Mouse (Mus musculus) myocyte (in vitro differentiated cells): ENCODE measurements at regions not wholly inside any gene's neighbourhood (a gene's known extent, or its start where the extent isn't known, plus 50 kb on each side); places are given as distances from the start of the nearest gene placed in this dataset.

Source experiments
- MAX ChIP-seq: IDR thresholded peaks from one replicate; pipeline ENCODE4 v1.6.1; 2011; ENCODE audit warnings: low read depth, mild to moderate bottlenecking, control low read depth
- MYOD1 ChIP-seq, 3 experiments: IDR thresholded peaks; one replicate each; pipeline ENCODE4 v1.6.1; 2011; ENCODE audit warnings: control low read depth in 2 of 3, low read depth in 2 of 3, mild to moderate bottlenecking in 2 of 3, moderate library complexity in 1 of 3; ENCODE audit not compliant: insufficient read length in 2 of 3, control insufficient read depth in 1 of 3
- MYOG ChIP-seq, 3 experiments: IDR thresholded peaks; one replicate each; pipeline ENCODE4 v1.6.1; 2011; ENCODE audit warnings: control low read depth in 2 of 3, low read depth in 2 of 3, mild to moderate bottlenecking in 2 of 3; ENCODE audit not compliant: insufficient read length in 2 of 3, control insufficient read depth in 1 of 3, insufficient read depth in 1 of 3
- POLR2A ChIP-seq: IDR thresholded peaks from one replicate; pipeline ENCODE4 v1.6.1; 2011; ENCODE audit warnings: low read depth, mild to moderate bottlenecking, control low read depth, moderate library complexity; ENCODE audit not compliant: insufficient read length
- REST ChIP-seq: IDR thresholded peaks from one replicate; pipeline ENCODE4 v1.6.1; 2011; ENCODE audit warnings: mild to moderate bottlenecking, control low read depth, moderate library complexity; ENCODE audit not compliant: insufficient read depth, insufficient read length
- SRF ChIP-seq: IDR thresholded peaks from one replicate; pipeline ENCODE4 v1.6.1; 2011; ENCODE audit warnings: low read depth; ENCODE audit not compliant: control insufficient read depth, insufficient read length
- TCF12 ChIP-seq: IDR thresholded peaks from one replicate; pipeline ENCODE4 v1.6.1; 2011; ENCODE audit warnings: mild to moderate bottlenecking, control low read depth; ENCODE audit not compliant: poor library complexity, insufficient read depth, severe bottlenecking
- USF1 ChIP-seq: IDR thresholded peaks from one replicate; pipeline ENCODE4 v1.6.1; 2011; ENCODE audit warnings: low read depth, mild to moderate bottlenecking, control low read depth, moderate library complexity

DNA sequence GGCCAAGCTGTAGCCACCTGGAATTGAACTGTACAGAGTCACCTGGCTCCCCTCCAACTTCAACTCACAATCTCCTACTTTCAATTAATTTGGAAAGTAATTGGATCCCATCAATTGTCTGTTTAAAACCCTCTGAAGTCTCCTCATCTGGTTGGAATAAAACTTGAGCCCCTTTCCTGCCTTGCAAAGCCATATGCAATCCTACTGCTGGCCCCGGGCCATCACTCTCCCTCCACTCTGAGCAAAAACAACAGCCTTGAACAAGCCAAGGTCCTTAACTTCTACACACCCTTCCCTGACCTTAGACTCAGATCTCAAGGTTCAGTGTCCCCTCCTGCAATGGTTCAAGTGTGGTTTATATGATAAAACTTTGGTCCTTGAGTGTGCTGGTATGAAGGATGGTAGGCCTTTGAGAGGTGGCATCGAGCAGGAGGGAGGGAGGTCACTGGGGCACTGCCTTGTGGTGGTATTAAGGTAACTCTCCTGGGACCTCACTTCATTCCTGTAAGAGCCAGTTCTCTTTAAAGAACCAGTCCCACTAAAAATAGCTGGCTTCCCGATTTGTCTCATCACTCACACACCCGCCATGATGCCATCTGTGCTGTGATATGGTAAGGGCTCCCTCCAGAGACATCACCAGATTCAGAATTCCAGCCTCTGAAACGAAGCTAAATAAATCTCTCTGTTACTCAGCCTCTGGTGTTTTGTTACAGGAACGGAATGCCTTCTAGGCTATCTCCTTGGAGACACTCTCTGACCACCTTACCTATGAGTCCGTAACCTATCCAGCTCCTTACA, 112.0 kb upstream of the Zmiz1 start:
- TF ChIP-seq POLR2A (no peak), TCF12 (no peak), MAX (no peak), USF1 (no peak), MYOD1 (IDR thresholded peaks at IDR 0.05; ENCODE audit: control insufficient read depth in 1 of 3, insufficient read length in 2 of 3, low read depth in 2 of 3) (no peak), MYOG (IDR thresholded peaks at IDR 0.05; ENCODE audit: control insufficient read depth in 1 of 3, insufficient read depth in 1 of 3, insufficient read length in 2 of 3, low read depth in 2 of 3) (no peak), REST (no peak), SRF (no peak)
